Mouse (Mus musculus) spleen, postnatal 36 days (tissue): ENCODE data around the gene Magel2.

Experiments
- DNase-seq, 2 experiments: peaks; one replicate each; pipeline ENCODE4 v3.0.0; 2022; ENCODE audit warnings: low spot score in 2 of 2, mixed read lengths in 1 of 2

Gene Magel2

DNA sequence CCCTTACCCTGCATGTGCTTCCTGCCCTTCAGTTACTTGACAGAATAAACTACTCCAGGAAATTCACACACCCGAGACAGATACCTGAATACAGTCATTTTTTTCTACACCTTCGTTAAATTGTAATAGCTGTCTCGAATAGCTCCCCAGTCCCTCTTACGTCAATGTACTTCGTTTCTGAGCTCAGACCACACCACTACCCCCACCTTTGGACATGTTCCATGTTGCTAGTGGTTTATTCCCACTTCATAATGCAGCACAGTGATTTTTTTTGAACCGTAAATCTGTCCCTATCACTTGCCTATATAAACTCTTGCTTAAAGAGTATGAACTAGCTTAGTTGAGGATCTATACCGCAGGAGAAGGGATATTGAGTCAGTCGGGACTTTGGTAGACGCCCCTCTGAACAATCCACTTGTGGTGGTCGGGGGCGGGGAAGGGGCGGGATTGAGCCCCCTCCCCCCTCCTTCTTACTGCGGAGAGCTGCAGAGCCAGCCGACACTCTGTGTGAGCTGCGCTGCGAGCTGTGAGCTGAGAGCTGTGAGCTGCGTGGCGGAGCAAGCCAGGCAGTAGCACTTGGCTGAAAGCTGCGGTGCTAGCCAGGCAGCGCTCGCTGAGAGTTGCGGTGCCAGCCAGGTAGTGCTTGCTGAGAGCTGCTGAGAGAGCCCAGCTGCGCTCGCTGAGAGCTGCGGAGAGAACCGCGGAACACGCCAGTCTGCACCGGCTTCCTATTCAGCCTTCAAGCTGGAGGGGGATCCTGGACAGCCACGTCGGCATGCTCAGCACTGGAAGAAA lies at the start of gene Magel2:
Magel2 (plus strand) TSS at position 501 of the 795 bp plus-strand sequence.
- no peak for DNase-seq

DNA sequence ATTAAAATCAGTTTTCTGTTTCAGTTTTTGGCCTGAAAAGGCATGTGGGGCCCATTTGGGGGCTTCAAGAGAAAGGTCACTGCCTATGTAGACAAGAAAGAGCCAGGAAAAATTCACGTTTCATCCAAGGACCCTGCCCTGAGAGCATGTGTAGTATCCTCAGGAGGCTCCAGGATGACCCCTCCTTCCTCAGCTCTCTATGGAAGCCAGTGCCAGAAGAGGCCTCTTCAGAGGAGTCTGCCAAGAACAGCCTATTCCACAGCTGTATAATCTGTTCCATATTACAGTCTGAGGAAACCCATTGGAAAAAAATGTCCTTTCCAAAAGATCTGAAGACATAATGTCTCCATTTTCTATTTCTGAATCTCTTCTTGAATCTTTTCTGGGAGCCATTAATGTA lies 31.4 kb upstream of the Magel2 start:
- no peak for DNase-seq

DNA sequence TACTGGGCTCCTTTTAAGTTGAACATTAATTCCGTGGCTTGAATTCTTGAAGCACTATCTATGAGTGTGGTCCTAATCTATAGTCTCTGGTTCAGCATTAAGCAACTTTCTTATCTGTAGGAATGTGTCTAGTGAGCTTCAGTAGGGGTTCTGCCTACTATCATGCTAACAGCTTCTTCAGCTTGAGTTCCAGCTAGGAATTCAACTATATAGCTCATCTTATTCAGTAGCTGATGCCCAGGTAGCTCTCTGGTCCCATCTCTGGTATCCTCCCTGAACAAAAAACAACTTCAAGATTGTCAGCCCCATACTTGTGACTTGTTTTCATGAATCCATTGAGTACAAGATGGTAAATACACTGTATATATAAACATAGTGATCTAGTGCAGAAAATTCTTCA lies 30.5 kb upstream of the Magel2 start, which contains the start of gene Ndn:
Ndn (plus strand) TSS at position 301 of the 400 bp plus-strand sequence.
- DNase-seq = no peak

DNA sequence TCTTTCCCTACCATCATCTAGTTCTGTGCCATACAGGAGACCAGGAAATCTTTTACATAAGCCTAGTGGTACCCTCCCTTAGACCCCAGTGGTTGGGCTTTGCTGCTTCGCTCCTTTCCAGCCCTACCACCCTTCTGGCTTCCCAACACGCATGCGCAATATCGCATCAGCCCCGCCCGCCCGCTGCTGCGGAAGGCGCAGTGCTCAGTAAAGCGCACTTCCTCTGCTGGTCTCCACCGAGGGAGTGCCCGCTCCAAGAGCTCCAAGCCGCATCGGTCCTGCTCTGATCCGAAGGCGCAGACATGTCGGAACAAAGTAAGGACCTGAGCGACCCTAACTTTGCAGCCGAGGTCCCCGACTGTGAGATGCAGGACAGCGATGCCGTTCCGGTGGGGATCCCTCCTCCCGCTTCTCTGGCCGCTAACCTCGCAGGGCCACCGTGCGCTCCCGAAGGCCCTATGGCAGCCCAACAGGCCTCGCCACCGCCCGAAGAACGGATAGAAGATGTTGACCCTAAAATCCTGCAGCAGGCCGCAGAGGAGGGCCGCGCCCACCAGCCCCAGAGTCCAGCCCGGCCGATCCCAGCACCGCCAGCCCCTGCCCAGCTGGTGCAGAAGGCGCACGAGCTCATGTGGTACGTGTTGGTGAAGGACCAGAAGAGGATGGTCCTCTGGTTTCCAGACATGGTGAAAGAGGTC lies 28.6 kb upstream of the Magel2 start:
- peak; percentile 1 to 5 for DNase-seq

DNA sequence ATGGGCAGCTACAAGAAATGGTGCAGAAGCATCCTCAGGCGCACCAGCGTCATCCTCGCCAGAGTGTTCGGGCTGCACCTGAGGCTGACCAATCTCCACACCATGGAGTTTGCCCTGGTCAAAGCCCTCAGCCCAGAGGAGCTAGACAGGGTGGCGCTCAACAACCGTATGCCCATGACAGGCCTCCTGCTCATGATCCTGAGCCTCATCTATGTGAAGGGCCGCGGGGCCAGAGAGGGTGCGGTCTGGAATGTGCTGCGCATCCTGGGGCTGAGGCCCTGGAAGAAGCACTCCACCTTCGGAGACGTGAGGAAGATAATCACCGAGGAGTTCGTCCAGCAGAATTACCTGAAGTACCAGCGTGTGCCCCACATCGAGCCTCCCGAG lies 28.0 kb upstream of the Magel2 start:
- DNase-seq = no peak

DNA sequence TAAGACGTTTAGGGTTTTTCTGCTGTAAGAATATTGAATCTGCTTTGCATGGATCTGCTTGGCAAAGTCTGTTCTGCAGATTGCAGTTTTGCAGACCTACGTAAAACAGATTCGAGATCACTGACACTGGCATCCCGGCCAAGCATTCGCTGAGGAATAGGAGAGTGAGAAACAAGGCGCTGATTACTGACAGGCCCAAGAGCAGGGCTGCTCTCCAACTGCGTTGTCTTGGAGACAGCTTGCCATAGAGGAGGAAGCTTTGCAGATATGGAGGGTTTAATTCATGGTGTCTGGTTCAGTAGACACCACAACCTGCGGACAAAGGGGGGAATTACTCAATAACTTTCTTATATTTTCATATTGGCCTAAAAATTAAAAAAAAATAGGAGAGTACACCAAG lies 25.5 kb upstream of the Magel2 start:
- DNase-seq = no peak

DNA sequence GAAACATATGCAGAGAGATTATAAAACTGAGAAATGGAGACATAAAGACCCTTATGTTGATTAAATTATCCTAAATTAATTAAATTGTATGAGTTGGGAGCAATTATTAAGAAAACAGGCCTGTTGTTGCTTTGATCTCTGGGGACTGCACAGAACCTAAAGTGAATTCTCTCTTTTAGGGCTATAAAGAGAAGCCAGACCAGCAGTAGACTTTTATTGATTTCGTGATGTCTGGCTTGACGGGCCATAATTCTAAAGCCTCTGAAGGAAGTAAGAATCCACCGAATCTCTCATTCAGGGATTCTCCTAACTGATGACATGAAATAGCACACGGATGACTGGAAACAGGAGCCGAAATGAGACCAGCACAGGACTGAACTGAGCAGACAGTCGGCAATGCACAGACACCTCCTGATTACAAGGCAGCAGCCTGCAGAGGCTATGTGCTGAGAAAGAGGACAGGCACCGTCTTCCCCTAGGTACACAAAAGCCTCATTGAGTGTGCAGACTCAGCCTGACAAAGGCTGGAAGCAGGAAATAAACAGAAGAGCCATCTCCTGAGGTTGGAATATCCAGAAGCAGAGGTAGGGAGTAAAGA lies 11.7 kb upstream of the Magel2 start:
- DNase-seq = no peak

DNA sequence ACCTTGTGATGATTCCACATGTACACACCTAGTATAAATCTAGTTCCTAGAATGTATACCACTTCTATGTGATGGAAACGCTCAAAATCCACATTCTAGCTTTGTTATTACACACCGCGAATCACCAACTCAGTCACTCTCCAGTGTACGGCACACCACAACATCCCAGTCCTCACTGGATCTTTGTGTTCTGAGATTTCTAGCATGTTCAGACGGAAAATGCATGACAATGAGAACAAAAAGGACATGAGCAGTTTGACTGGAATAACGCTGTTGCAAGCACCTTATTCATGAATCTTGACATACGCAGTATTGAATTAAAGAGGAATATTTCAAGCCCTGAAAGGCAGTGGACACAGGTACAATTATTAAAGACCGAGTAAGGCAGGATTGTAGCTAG lies 10.1 kb upstream of the Magel2 start:
- DNase-seq = no peak

DNA sequence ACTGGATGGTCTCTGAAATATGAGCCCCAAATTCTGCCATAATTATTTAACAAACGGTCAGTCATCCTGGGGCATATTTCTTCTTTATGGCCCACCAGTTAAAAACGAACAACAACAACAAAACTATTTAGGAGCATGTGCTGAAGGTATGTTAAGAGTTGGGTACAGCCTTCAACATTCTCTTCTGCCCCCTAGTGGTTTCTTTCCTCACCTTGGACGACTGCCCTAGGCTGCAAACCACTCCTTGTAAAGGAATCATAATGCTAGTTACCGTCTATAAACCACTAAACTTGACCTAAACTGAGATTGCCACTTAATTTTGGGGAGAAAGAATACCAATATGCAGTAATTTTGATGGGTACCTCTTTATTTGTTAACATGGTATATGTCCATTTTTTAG lies 1.2 kb upstream of the Magel2 start:
- no peak for DNase-seq

DNA sequence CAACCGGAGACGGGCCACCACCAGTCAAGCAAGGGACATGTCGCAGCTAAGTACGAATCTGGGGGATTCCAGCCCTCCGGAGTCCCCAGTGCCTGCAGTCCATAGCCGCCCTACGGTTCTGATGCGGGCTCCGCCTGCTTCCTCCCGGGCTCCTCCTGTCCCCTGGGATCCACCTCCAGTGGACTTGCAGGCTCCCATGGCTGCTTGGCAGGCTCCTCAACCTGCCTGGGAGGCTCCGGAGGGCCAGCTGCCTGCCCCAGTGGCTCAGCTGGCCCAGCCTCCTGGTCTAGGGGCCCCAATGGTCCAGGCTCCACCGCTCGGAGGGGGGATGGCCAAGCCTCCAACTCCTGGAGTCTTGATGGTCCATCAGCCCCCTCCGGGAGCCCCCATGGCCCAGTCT lies 503 bp downstream of the Magel2 start:
- no peak for DNase-seq

DNA sequence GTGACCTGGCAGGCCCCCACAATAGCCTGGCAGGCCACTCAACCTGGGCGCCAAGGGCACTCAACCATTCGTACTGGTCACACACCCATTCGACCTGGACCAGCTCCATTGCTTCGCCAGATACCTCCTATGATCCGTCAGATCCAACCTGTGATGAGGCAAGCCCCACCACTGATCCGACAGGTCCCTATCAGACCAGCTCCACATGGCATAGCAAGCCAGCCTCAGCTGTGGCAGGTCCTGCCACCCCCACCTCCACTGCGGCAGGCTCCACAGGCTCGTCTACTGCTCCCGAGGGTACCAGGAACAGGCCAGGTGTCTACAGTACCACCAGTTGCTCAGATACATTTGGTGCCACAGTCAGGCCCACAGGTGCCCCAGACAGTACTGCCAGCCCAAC lies 1.7 kb downstream of the Magel2 start:
- DNase-seq = no peak

DNA sequence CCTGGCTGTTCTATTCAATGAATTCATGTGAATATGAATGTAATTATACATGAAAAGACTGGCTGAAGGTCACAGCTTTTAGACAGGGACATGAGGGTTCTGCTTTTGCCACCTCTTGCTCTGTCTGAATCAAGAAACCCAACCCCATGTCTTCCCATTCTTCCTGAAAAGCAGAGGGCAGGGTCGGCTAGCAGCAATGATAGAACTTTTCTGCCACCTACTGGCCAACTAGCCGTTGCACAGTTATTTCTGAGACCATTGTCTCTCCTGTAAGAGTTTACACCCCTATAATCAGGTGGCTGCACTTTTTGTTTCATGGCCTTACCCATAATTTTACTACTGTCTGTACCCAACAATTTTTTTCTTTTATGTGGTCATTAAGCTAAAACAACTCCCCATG lies 5.6 kb downstream of the Magel2 start:
- no peak for DNase-seq

DNA sequence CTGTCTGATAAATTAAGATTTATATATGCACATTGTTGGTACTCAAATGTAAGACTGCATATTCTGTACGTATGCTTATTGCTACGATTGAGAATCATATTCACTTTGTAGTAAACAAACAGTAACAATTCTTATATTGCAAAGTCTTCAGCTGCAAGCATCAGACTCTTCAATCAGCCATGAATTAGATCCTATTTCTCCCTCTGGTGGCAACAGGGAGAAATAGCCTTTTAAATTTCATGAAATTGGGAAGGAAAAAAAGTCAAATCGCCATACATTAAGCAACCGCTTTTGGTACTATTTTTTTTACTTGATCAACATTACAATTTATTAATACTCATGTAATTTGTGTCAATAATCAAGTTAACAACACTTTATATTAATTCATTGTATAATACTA lies 11.5 kb downstream of the Magel2 start:
- no peak for DNase-seq

DNA sequence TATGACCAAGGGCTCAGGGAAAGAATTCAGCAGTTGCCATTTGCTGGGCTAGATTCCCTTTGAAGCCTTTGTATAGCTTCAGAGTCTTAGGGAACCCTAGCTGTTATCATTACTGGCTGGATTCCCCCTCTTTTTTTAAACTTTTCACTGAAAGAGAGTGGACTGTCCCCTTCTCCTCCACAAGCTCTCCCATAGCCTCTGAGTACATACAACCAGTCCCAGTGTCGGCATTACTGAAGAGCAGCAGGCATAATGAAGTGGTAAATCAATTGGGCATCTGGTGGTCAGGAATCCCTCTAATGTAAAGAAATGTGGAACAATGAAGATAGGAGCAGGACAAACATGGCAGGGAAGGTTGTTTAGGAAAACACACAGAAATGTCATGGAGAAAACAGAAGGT lies 15.4 kb downstream of the Magel2 start:
- DNase-seq = no peak

DNA sequence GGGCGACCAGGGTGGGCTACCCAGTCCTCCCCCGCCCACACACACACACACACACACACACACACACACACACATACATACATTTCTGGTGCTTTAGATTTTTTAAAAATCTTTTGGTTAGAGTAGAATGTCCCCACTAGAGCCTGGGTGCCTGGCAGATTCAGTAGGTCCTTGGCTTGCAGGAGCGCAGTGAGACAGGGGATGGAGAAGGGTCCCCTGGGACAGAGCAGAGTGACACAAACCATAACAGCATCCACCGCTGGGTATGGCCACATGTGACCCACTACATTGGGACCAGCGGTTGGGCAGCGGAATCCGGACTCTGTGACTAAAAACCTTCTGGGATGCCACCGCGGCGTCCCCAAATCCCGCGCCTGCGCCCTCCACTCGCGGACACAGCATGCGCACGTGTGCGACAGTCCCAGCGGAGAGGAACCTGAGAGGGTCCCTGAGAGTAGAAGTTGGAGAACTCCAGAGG lies 29.8 kb downstream of the Magel2 start:
- no peak for DNase-seq

DNA sequence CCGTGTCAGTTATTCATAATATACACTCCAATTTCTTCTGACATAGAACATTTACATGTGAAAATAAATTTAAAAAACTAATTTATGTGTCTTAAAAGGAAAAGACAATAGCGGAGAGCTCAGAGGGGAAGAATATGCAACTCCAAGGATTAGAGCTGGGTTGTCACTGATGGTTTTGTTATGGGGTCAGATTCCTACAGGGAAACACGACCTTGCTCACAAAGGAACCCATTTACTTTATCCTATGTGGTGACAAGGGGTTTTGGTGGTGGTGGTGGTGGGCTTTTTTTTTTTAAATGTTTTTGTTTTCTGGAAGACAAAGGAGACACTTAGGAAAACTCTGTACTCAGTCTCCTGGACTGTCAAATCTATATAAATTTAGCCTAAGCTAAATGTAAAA lies 31.0 kb downstream of the Magel2 start:
- DNase-seq = no peak

DNA sequence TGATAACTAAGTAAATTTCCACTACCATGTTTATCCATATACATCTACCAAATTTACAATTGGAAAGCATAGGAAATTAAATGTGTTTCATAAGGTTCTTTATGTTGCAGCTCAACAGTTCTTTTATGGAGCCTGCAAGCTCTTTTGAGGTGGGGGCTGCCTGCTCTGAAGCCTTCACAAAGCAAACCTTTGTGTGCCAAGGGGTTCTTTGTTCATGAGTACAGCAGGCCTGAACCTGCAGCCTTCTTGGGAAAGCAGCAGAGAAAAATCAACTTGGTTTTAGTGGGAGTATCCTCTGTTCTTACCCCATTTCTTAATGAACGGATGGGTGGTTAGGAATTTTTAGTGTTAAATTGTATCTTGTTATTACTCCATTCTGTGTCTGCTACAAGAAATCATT lies 38.4 kb downstream of the Magel2 start:
- DNase-seq = no peak

DNA sequence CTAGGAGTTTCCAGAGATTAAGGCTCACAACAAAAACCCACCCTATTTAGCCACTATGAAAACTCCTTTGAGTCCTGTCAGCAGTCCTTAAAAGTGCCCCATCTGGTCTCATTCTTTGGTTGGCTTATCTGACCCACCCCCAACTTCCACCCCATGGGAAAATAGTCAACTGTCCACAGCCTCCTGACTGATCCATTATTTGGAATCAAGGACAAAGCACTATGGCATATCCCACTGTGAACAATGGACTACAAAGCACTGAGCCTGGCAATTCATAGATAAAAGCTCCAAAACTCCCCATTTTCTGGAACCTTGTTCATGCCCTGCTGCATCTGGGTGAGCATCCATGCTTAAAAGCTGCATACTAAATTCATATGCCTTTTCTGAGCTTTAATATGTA lies 39.4 kb downstream of the Magel2 start:
- no peak for DNase-seq

DNA sequence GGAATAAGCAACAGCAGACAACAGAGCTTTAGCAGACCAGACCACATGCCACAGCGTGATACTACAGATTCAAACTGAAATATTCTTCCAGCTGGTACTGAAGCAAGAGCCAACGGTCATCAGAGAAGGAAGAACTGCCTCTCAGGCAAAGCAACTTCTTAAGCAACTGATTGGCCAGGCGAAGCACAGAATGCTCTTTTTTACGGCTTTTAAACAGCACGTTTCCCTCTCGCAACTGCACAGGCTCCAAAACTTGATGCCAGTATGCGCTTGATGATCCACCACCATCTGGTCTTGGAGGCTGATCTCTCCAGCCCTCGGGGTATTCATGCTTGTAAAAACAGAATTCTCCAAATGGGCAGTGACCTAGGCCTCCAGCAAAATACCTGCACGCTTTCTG lies 41.5 kb downstream of the Magel2 start:
- no peak for DNase-seq

DNA sequence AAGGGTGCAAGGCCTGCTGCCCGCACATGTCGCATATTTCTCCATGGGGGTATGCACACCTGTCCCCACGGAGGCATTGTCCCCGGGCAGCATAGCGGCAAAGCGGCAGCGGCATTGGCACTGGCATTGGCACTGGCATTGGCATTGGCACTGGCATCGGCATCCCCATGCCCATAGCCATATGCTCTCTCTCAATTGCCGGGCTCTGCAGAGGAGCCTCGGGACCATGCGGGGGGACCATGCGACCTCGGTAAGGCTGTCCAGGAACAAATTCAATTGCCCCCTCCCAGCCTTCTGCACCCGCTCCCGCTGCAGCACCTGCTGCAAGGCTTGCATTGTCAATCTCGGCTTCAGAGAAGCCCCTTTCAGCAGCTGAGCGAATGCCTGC lies 42.3 kb downstream of the Magel2 start:
- no peak for DNase-seq

DNA sequence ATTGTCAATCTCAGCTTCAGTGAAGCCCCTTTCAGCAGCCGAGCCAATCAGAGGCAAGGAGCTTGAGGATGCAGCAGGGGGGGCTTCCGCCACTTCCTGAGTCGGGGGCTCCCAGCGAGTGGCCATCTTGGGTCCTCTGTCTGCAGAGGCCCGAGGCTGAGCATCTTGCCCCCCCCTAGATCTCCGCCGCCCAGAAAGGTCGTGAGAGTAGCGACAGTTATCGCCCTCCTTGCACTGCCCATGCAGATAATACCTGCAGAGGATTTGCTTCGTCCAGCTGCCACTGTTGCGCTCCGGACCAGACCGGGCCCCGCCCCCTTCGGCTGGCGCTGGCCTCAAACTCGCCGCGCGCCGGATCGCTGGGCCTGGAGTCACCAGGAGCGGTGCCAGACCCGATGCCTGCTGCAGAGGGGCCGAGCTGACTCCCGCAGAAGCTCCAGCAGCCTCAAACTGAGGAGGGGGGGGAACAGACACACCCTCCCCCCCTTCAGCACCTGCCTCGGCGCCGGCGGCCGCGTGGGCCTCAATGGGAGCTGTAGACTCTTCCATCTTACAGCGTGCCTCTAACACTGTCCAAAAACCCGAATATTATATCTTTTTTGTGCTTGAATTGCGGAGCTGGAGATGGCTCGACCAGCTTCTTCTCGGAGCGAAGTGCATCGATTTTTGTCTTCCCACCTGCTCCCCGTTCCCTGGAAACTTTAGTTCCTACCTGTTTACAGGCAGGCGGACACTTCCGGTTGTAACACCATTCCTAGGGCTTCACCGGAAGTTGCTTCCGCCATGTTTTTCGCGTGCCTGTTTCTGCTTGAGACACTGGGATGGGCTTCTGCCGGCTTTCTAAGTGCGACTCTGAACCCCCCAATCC lies 42.9 kb downstream of the Magel2 start, which contains the start of gene Mkrn3:
Mkrn3 (minus strand) TSS at position 647 of the 868 bp plus-strand sequence.
- DNase-seq = peak in 1 of 2 experiments; percentile 8

DNA sequence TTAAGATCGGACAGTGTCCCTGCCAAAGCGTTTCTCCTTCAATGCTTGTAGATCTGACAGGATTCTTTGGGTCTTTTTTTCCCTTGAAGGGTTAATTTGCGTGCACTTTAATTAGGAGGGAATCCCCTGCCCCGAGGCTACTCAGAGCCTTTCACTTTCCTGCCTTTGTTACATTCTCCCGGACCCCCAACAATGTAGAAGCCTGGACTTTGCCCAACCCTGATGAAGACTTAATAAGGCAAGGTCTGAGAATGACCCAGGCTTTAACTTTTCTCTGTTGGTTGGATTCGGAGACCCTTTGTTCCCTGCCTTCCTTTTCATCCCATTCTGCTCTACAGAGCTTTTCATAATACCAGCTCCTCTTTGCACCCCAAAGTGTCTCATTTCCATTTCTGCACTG lies 43.8 kb downstream of the Magel2 start:
- DNase-seq = no peak
